Mouse (Mus musculus) forebrain, embryonic 12.5 days (tissue): ENCODE data around the gene Spata2l. TPM values are rescaled to one million over a fixed set of nuclear protein-coding genes. Genes with fewer than 3 reads are reported as not detected.
"Not testable (repeated sequence)": the region's sequence is repeated elsewhere in the genome, so short reads cannot be mapped to it uniquely, and the experiment has no call there.

ENCODE experiments used
- ATAC-seq: fragments of 200-750 bp; cut with Nextera tagmentation; 2 replicates; pipeline ENCODE4 v1.8.0; 2017; ENCODE audit warnings: moderate TSS enrichment; ENCODE audit not compliant: low FRiP score
- H3K27ac ChIP-seq: fragments of 300-500 bp; sonication (generic); 2 replicates; pipeline ENCODE4 v1.5.1; 2016; ENCODE audit warnings: mild to moderate bottlenecking
- H3K27me3 ChIP-seq: fragments of 300-500 bp; sonication (generic); 2 replicates; pipeline ENCODE4 v1.6.1; 2016; ENCODE audit warnings: mild to moderate bottlenecking
- H3K36me3 ChIP-seq: fragments of 300-500 bp; sonication (generic); replicated peaks from 2 replicates; pipeline ENCODE4 v1.6.1; 2016; ENCODE audit warnings: mild to moderate bottlenecking
- H3K4me1 ChIP-seq: fragments of 300-500 bp; sonication (generic); 2 replicates; pipeline ENCODE4 v1.6.1; 2016
- H3K4me2 ChIP-seq: fragments of 300-500 bp; sonication (generic); 2 replicates; pipeline ENCODE4 v1.6.1; 2016; ENCODE audit warnings: mild to moderate bottlenecking, moderate library complexity
- H3K4me3 ChIP-seq: fragments of 300-500 bp; sonication (generic); replicated peaks from 2 replicates; pipeline ENCODE4 v1.5.1; 2016; ENCODE audit warnings: mild to moderate bottlenecking
- H3K9ac ChIP-seq: fragments of 300-500 bp; sonication (generic); 2 replicates; pipeline ENCODE4 v1.6.1; 2016; ENCODE audit warnings: mild to moderate bottlenecking
- H3K9me3 ChIP-seq: fragments of 300-500 bp; sonication (generic); 2 replicates; pipeline ENCODE4 v1.6.1; 2016
- WGBS: fragments of 180-500 bp; shearing (Covaris S2); methylation state at CpG from one replicate; pipeline ENCODE4 v1.1.7; 2016; 5-methylcytosine and 5-hydroxymethylcytosine counted together
- polyA plus RNA-seq: library from polyadenylated mRNA; unstranded; fragments of >200 nt; fragmentation: Nextera tagmentation; extraction: Ambion mirVana; gene quantifications from 2 replicates; pipeline ENCODE4 v1.2.1, GENCODE M21; 2016

The Spata2l gene
- polyA plus RNA-seq, 1 experiment from 2014 or later: 1.6 TPM

- H3K27ac ChIP-seq: no peak overlapping the region
- no peak overlapping the region for H3K9ac ChIP-seq
- WGBS: 90% methylated on average over 7 of the region's 7 CpGs
- peaks cover 58% of the 10 kb centered on the region for H3K36me3 ChIP-seq
- H3K27me3 ChIP-seq: no peaks in the 10 kb centered on the region
- no peak overlapping the region for H3K4me3 ChIP-seq
- no peak overlapping the region for H3K4me2 ChIP-seq
- no peaks in the 10 kb centered on the region for H3K4me1 ChIP-seq
- no peaks in the 10 kb centered on the region for H3K9me3 ChIP-seq
- ATAC-seq: no peak
Observed at GRCm38 (mm10) chr8:123242107-123242923, 6.3 kb upstream of the Spata2l start.

GRCm38 (mm10) chr8:123239398-123239797 is 3.4 kb upstream of the Spata2l start:
- H3K27ac ChIP-seq: no peak overlapping the region
- no peak overlapping the region for H3K9ac ChIP-seq
- no peak overlapping the region for H3K4me2 ChIP-seq
- no peaks in the 10 kb centered on the region for H3K9me3 ChIP-seq
- peaks cover 29% of the 10 kb centered on the region for H3K36me3 ChIP-seq
- H3K27me3 ChIP-seq: peaks cover 28% of the 10 kb centered on the region
- 88% methylated on average over 10 of the region's 10 CpGs for WGBS
- H3K4me3 ChIP-seq: no peak overlapping the region
- peaks cover 20% of the 10 kb centered on the region for H3K4me1 ChIP-seq
- no peak for ATAC-seq

GRCm38 (mm10) chr8:123234918-123235519 is 1.0 kb downstream of the Spata2l start:
- peaks cover 20% of the 10 kb centered on the region for H3K4me1 ChIP-seq
- no peak for ATAC-seq
- peaks cover 46% of the 10 kb centered on the region for H3K27me3 ChIP-seq
- no peaks in the 10 kb centered on the region for H3K9me3 ChIP-seq
- H3K27ac ChIP-seq: no peak overlapping the region
- 37% methylated on average over 13 of the region's 13 CpGs for WGBS
- peak overlapping the region; percentile 83 for H3K4me2 ChIP-seq
- H3K9ac ChIP-seq: no peak overlapping the region; the same call in 1 of the 2 replicates
- peak overlapping the region; percentile 46 for H3K4me3 ChIP-seq
- 0 out of 2 replicates have a peak, but pooled peaks cover 3% of the 10 kb centered on the region for H3K36me3 ChIP-seq

- Histone ChIP-seq H3K4me2 (no peak overlapping the region), H3K9me3 (no peaks in the 10 kb centered on the region), H3K27ac (no peak overlapping the region), H3K4me1 (peaks cover 20% of the 10 kb centered on the region), H3K36me3 (peaks cover 9% of the 10 kb centered on the region; the same call in 1 of the 2 replicates), H3K4me3 (no peak overlapping the region), H3K27me3 (peaks cover 46% of the 10 kb centered on the region), H3K9ac (no peak overlapping the region)
- WGBS: 81% methylated on average over 11 of the region's 11 CpGs
- no peak for ATAC-seq
Observed at GRCm38 (mm10) chr8:123233760-123234159, 2.3 kb downstream of the Spata2l start.

GRCm38 (mm10) chr8:123233300-123233699 is 2.7 kb downstream of the Spata2l start:
- Histone ChIP-seq H3K9me3 (no peaks in the 10 kb centered on the region), H3K27ac (no peak overlapping the region), H3K36me3 (peaks cover 12% of the 10 kb centered on the region), H3K4me3 (no peak overlapping the region), H3K27me3 (peaks cover 46% of the 10 kb centered on the region), H3K4me1 (peaks cover 20% of the 10 kb centered on the region), H3K4me2 (no peak overlapping the region), H3K9ac (no peak overlapping the region)
- no peak for ATAC-seq
- WGBS: 64% methylated on average over 13 of the region's 13 CpGs

- H3K4me3 ChIP-seq: no peak overlapping the region
- H3K9me3 ChIP-seq: no peaks in the 10 kb centered on the region
- no peak overlapping the region for H3K27ac ChIP-seq
- H3K36me3 ChIP-seq: peaks cover 16% of the 10 kb centered on the region
- no peak for ATAC-seq
- WGBS: 62% methylated on average over 7 of the region's 7 CpGs
- no peak overlapping the region for H3K4me2 ChIP-seq
- no peak overlapping the region for H3K9ac ChIP-seq
- peaks cover 46% of the 10 kb centered on the region for H3K27me3 ChIP-seq
- peaks cover 20% of the 10 kb centered on the region for H3K4me1 ChIP-seq
Observed at GRCm38 (mm10) chr8:123232553-123232952, 3.5 kb downstream of the Spata2l start.

- WGBS: 66% methylated on average over 5 of the region's 5 CpGs
- Histone ChIP-seq H3K27ac (no peak overlapping the region), H3K4me2 (no peak overlapping the region), H3K9me3 (no peaks in the 10 kb centered on the region), H3K4me1 (peaks cover 20% of the 10 kb centered on the region), H3K36me3 (peaks cover 24% of the 10 kb centered on the region), H3K9ac (no peak overlapping the region), H3K4me3 (no peak overlapping the region), H3K27me3 (peaks cover 42% of the 10 kb centered on the region)
- ATAC-seq: no peak
Observed at GRCm38 (mm10) chr8:123231742-123232141, 4.3 kb downstream of the Spata2l start.

- not testable (repeated sequence) for H3K9ac ChIP-seq, H3K27ac ChIP-seq, H3K9me3 ChIP-seq, H3K4me2 ChIP-seq, ATAC-seq, H3K4me3 ChIP-seq
- 87% methylated on average over 11 of the region's 11 CpGs for WGBS
- H3K4me1 ChIP-seq: peaks cover 13% of the 10 kb centered on the region
- peaks cover 27% of the 10 kb centered on the region for H3K36me3 ChIP-seq
- H3K27me3 ChIP-seq: peaks cover 28% of the 10 kb centered on the region
Observed at GRCm38 (mm10) chr8:123230326-123230725, 5.7 kb downstream of the Spata2l start.

- Histone ChIP-seq H3K4me1 (peaks cover 12% of the 10 kb centered on the region), H3K4me3 (no peak overlapping the region), H3K27ac (no peak overlapping the region), H3K9ac (no peak overlapping the region), H3K27me3 (peaks cover 8% of the 10 kb centered on the region), H3K4me2 (no peak overlapping the region), H3K36me3 (peaks cover 27% of the 10 kb centered on the region), H3K9me3 (no peaks in the 10 kb centered on the region)
- ATAC-seq: no peak
- WGBS: 100% methylated on average over 1 of the region's 1 CpGs
Observed at GRCm38 (mm10) chr8:123228416-123228815, 7.6 kb downstream of the Spata2l start.

- Histone ChIP-seq H3K4me1 (peaks cover 12% of the 10 kb centered on the region), H3K9ac (peak within 1 kb of the TSS; percentile 95), H3K4me2 (peak within 1 kb of the TSS; percentile 95), H3K27ac (peak within 1 kb of the TSS; percentile 84), H3K9me3 (no peaks in the 10 kb centered on the region), H3K4me3 (peak within 1 kb of the TSS; percentile 85), H3K36me3 (peaks cover 24% of the 10 kb centered on the region), H3K27me3 (no peaks in the 10 kb centered on the region)
- ATAC-seq: peak; percentile 92
- WGBS: 3% methylated on average over 59 of the region's 59 CpGs
Observed at GRCm38 (mm10) chr8:123224278-123225266, 11.5 kb downstream of the Spata2l start, which contains the start of gene Cdk10. Gene Cdk10 (plus strand): TSS chr8:123224842.

- no peak for ATAC-seq
- H3K9me3 ChIP-seq: no peaks in the 10 kb centered on the region
- no peak overlapping the region for H3K4me3 ChIP-seq
- no peak overlapping the region for H3K9ac ChIP-seq
- H3K36me3 ChIP-seq: no peaks in the 10 kb centered on the region
- peaks cover 12% of the 10 kb centered on the region for H3K4me1 ChIP-seq
- H3K27me3 ChIP-seq: no peaks in the 10 kb centered on the region
- 94% methylated on average over 1 of the region's 1 CpGs for WGBS
- H3K4me2 ChIP-seq: no peak overlapping the region
- no peak overlapping the region for H3K27ac ChIP-seq
Observed at GRCm38 (mm10) chr8:123220917-123221316, 15.1 kb downstream of the Spata2l start.

GRCm38 (mm10) chr8:123215430-123215829 is 20.6 kb downstream of the Spata2l start:
- H3K4me2 ChIP-seq: no peak overlapping the region
- WGBS: 84% methylated on average over 3 of the region's 3 CpGs

More at GRCm38 (mm10) chr8:123215430-123215829, 20.6 kb downstream of the Spata2l start:
- no peak overlapping the region for H3K4me3 ChIP-seq
- no peaks in the 10 kb centered on the region for H3K9me3 ChIP-seq
- H3K9ac ChIP-seq: no peak overlapping the region
- peaks cover 25% of the 10 kb centered on the region for H3K4me1 ChIP-seq
- H3K27me3 ChIP-seq: no peaks in the 10 kb centered on the region
- ATAC-seq: no peak
- no peak overlapping the region for H3K27ac ChIP-seq
- no peaks in the 10 kb centered on the region for H3K36me3 ChIP-seq
